Mouse (Mus musculus) liver, embryonic 12.5 days (tissue): ENCODE measurements around the gene Ice2. TPM values are rescaled to one million over a fixed set of nuclear protein-coding genes. Genes with fewer than 3 reads are reported as not detected.

Experiments used
- ATAC-seq: fragments of 200-750 bp; cut with Nextera tagmentation; 2 replicates; pipeline ENCODE4 v1.8.0; 2017; ENCODE audit warnings: moderate number of reproducible peaks, mild to moderate bottlenecking, moderate library complexity
- H3K27ac ChIP-seq: fragments of 300-500 bp; sonication (generic); 2 replicates; pipeline ENCODE4 v1.5.1; 2016; ENCODE audit warnings: mild to moderate bottlenecking
- H3K27me3 ChIP-seq: fragments of 300-500 bp; sonication (generic); replicated peaks from 2 replicates; pipeline ENCODE4 v1.6.1; 2016; ENCODE audit warnings: mild to moderate bottlenecking, moderate library complexity
- H3K36me3 ChIP-seq: fragments of 300-500 bp; sonication (generic); 2 replicates; pipeline ENCODE4 v1.6.1; 2016; ENCODE audit warnings: mild to moderate bottlenecking, moderate library complexity
- H3K4me1 ChIP-seq: fragments of 300-500 bp; sonication (generic); 2 replicates; pipeline ENCODE4 v1.6.1; 2016
- H3K4me2 ChIP-seq: fragments of 300-500 bp; sonication (generic); 2 replicates; pipeline ENCODE4 v1.6.1; 2016; ENCODE audit warnings: mild to moderate bottlenecking, moderate library complexity
- H3K4me3 ChIP-seq: fragments of 300-500 bp; sonication (generic); 2 replicates; pipeline ENCODE4 v1.5.1; 2016; ENCODE audit warnings: mild to moderate bottlenecking, moderate library complexity
- H3K9ac ChIP-seq: fragments of 300-500 bp; sonication (generic); 2 replicates; pipeline ENCODE4 v1.6.1; 2016; ENCODE audit warnings: mild to moderate bottlenecking, moderate library complexity
- H3K9me3 ChIP-seq: fragments of 300-500 bp; sonication (generic); replicated peaks from 2 replicates; pipeline ENCODE4 v1.6.1; 2016; ENCODE audit warnings: mild to moderate bottlenecking, moderate library complexity
- WGBS: fragments of 180-500 bp; shearing (Covaris S2); methylation state at CpG from one replicate; pipeline ENCODE4 v1.1.7; 2016; ENCODE audit not compliant: insufficient replicate concordance; 5-methylcytosine and 5-hydroxymethylcytosine counted together
- microRNA-seq: library from miRNA; unstranded; fragments of <30 nt; microRNA quantifications from one replicate; pipeline ENCODE4, GENCODE M21; 2017
- polyA plus RNA-seq: library from polyadenylated mRNA; unstranded; fragments of >200 nt; fragmentation: Nextera tagmentation; extraction: Ambion mirVana; gene quantifications from 2 replicates; pipeline ENCODE4 v1.2.1, GENCODE M21; 2016

Gene Ice2
- polyA plus RNA-seq, 1 experiment from 2014 or later, result 13.4 TPM

GRCm38 (mm10) chr9:69467310-69467939, 69.7 kb downstream of the Ice2 start:
- H3K4me3 ChIP-seq, result no peak overlapping the region
- no peak overlapping the region for H3K4me2 ChIP-seq
- no peaks in the 10 kb centered on the region; the same call in 1 of the 2 replicates for H3K36me3 ChIP-seq
- H3K9me3 ChIP-seq, result no peaks in the 10 kb centered on the region
- no peak overlapping the region for H3K9ac ChIP-seq
- WGBS, result 58% methylated on average over 10 of the region's 10 CpGs
- ATAC-seq, result no peak
- H3K27ac ChIP-seq, result no peak overlapping the region
- H3K27me3 ChIP-seq, result no peaks in the 10 kb centered on the region
- peaks cover 16% of the 10 kb centered on the region for H3K4me1 ChIP-seq

GRCm38 (mm10) chr9:69468991-69469390, 71.3 kb downstream of the Ice2 start:
- H3K27me3 ChIP-seq, result no peaks in the 10 kb centered on the region
- H3K9me3 ChIP-seq, result no peaks in the 10 kb centered on the region
- no peak overlapping the region for H3K27ac ChIP-seq
- no peaks in the 10 kb centered on the region; the same call in 1 of the 2 replicates for H3K36me3 ChIP-seq
- ATAC-seq, result peak; percentile 52
- H3K4me3 ChIP-seq, result no peak overlapping the region
- WGBS, result 40% methylated on average over 9 of the region's 9 CpGs
- no peak overlapping the region for H3K9ac ChIP-seq
- H3K4me2 ChIP-seq, result no peak overlapping the region
- H3K4me1 ChIP-seq, result peaks cover 16% of the 10 kb centered on the region

- no peak overlapping the region for H3K9ac ChIP-seq
- H3K9me3 ChIP-seq, result no peaks in the 10 kb centered on the region
- no peak overlapping the region for H3K4me2 ChIP-seq
- 67% methylated on average over 5 of the region's 5 CpGs for WGBS
- no peak overlapping the region for H3K4me3 ChIP-seq
- H3K27ac ChIP-seq, result no peak overlapping the region
- peaks cover 16% of the 10 kb centered on the region for H3K4me1 ChIP-seq
- no peaks in the 10 kb centered on the region for H3K27me3 ChIP-seq
- ATAC-seq, result no peak
- H3K36me3 ChIP-seq, result no peaks in the 10 kb centered on the region; the same call in 1 of the 2 replicates
These were observed 72.7 kb downstream of the Ice2 start for GRCm38 (mm10) chr9:69470362-69470761.

GRCm38 (mm10) chr9:69470921-69471320, 73.2 kb downstream of the Ice2 start:
- WGBS, result 30% methylated on average over 6 of the region's 6 CpGs
- Histone ChIP-seq H3K9me3 (no peaks in the 10 kb centered on the region), H3K4me3 (no peak overlapping the region), H3K27me3 (no peaks in the 10 kb centered on the region), H3K36me3 (no peaks in the 10 kb centered on the region; the same call in 1 of the 2 replicates), H3K9ac (no peak overlapping the region), H3K4me2 (no peak overlapping the region), H3K4me1 (peaks cover 14% of the 10 kb centered on the region), H3K27ac (no peak overlapping the region)
- no peak for ATAC-seq

- H3K4me1 ChIP-seq, result peaks cover 11% of the 10 kb centered on the region
- WGBS, result 66% methylated on average over 6 of the region's 6 CpGs
- no peaks in the 10 kb centered on the region for H3K9me3 ChIP-seq
- no peak overlapping the region for H3K27ac ChIP-seq
- no peak overlapping the region for H3K4me3 ChIP-seq
- no peak overlapping the region for H3K9ac ChIP-seq
- H3K4me2 ChIP-seq, result no peak overlapping the region
- no peaks in the 10 kb centered on the region for H3K27me3 ChIP-seq
- H3K36me3 ChIP-seq, result peaks cover 9% of the 10 kb centered on the region
- ATAC-seq, result no peak
These were observed 75.0 kb downstream of the Ice2 start for GRCm38 (mm10) chr9:69472724-69473123.

GRCm38 (mm10) chr9:69475873-69476272, 78.2 kb downstream of the Ice2 start:
- no peak for ATAC-seq
- Histone ChIP-seq H3K4me2 (no peak overlapping the region), H3K27ac (no peak overlapping the region), H3K4me1 (0 out of 2 replicates have a peak, but pooled peaks cover 7% of the 10 kb centered on the region), H3K36me3 (peaks cover 9% of the 10 kb centered on the region), H3K27me3 (no peaks in the 10 kb centered on the region), H3K9me3 (no peaks in the 10 kb centered on the region), H3K9ac (no peak overlapping the region), H3K4me3 (no peak overlapping the region)
- WGBS, result 64% methylated on average over 6 of the region's 6 CpGs

GRCm38 (mm10) chr9:69477195-69477823, 79.6 kb downstream of the Ice2 start:
- Histone ChIP-seq H3K27me3 (no peaks in the 10 kb centered on the region), H3K4me3 (no peak overlapping the region), H3K36me3 (peaks cover 9% of the 10 kb centered on the region), H3K9ac (no peak overlapping the region), H3K4me2 (no peak overlapping the region), H3K4me1 (0 out of 2 replicates have a peak, but pooled peaks cover 7% of the 10 kb centered on the region), H3K27ac (no peak overlapping the region), H3K9me3 (no peaks in the 10 kb centered on the region)
- no peak for ATAC-seq
- 69% methylated on average over 14 of the region's 14 CpGs for WGBS

- H3K4me2 ChIP-seq, result no peak overlapping the region
- 50% methylated on average over 6 of the region's 6 CpGs for WGBS
- no peak overlapping the region for H3K9ac ChIP-seq
- no peak overlapping the region for H3K4me3 ChIP-seq
- ATAC-seq, result no peak
- H3K27me3 ChIP-seq, result 0 out of 2 replicates have a peak, but pooled peaks cover under 1% of the 10 kb centered on the region
- no peak overlapping the region for H3K27ac ChIP-seq
- no peaks in the 10 kb centered on the region for H3K9me3 ChIP-seq
- 0 out of 2 replicates have a peak, but pooled peaks cover 9% of the 10 kb centered on the region for H3K4me1 ChIP-seq
- H3K36me3 ChIP-seq, result peaks cover 11% of the 10 kb centered on the region
These were observed 80.1 kb downstream of the Ice2 start for GRCm38 (mm10) chr9:69477824-69478222.

GRCm38 (mm10) chr9:69480344-69480743, 82.6 kb downstream of the Ice2 start:
- H3K27me3 ChIP-seq, result 0 out of 2 replicates have a peak, but pooled peaks cover 4% of the 10 kb centered on the region
- 0% methylated on average over 1 of the region's 1 CpGs for WGBS
- no peak overlapping the region for H3K4me2 ChIP-seq
- no peaks in the 10 kb centered on the region for H3K9me3 ChIP-seq
- H3K36me3 ChIP-seq, result peaks cover 24% of the 10 kb centered on the region
- ATAC-seq, result no peak; the same call in 1 of the 2 replicates
- no peak overlapping the region for H3K9ac ChIP-seq
- no peak overlapping the region for H3K27ac ChIP-seq
- H3K4me3 ChIP-seq, result no peak overlapping the region
- 0 out of 2 replicates have a peak, but pooled peaks cover 10% of the 10 kb centered on the region for H3K4me1 ChIP-seq

Small RNA genes within 50 kb of the gene (microRNA-seq; reads per million reads assigned to microRNA genes)
- gene Mir3109, result 1.4 reads per million

Other genes starting within 250 kb of the Ice2 start
- gene Anxa2, start 55.7 kb downstream of the Ice2 start, polyA plus RNA-seq, result 92.8 and 98.0 TPM in 2 replicates